Mouse (Mus musculus) G1E (cell line): ENCODE results near the gene Lin7b. TPM values are rescaled to one million over a fixed set of nuclear protein-coding genes. Genes with fewer than 3 reads are reported as not detected.

ENCODE experiments used
- ATAC-seq: 2 replicates; pipeline ENCODE4 v1.8.0; 2016; ENCODE audit warnings: mild to moderate bottlenecking; ENCODE audit not compliant: insufficient number of reproducible peaks, poor library complexity, low FRiP score, severe bottlenecking; ENCODE audit errors: extremely low read depth
- DNase-seq: peaks from one replicate; pipeline ENCODE4 v3.0.0; 2012; ENCODE audit warnings: low spot score
- H3K27me3 ChIP-seq: 2 replicates; pipeline ENCODE4 v1.6.1; 2012; ENCODE audit warnings: mild to moderate bottlenecking, low read length, inconsistent platforms; ENCODE audit not compliant: insufficient read depth
- H3K36me3 ChIP-seq: replicated peaks from 2 replicates; pipeline ENCODE3; 2012; ENCODE audit warnings: mild to moderate bottlenecking, inconsistent platforms
- H3K4me1 ChIP-seq: 2 replicates; pipeline ENCODE4 v1.6.1; 2012; ENCODE audit warnings: low read depth, low read length, inconsistent platforms, mixed read lengths; ENCODE audit not compliant: insufficient read depth
- H3K4me3 ChIP-seq: 2 replicates; pipeline ENCODE4 v1.5.1; 2012; ENCODE audit warnings: low read depth, mild to moderate bottlenecking, inconsistent platforms, low read length, moderate library complexity, mixed read lengths
- H3K9me3 ChIP-seq: replicated peaks from 2 replicates; pipeline ENCODE4 v1.6.1; 2012; ENCODE audit warnings: inconsistent platforms
- CTCF ChIP-seq: IDR thresholded peaks from 2 replicates; pipeline ENCODE4 v1.5.1; 2012; ENCODE audit warnings: low read depth, low read length, inconsistent platforms, mixed read lengths
- GATA1 ChIP-seq: IDR thresholded peaks from 2 replicates; pipeline ENCODE4 v1.6.1; 2012; ENCODE audit warnings: borderline replicate concordance, low read length, inconsistent platforms, mixed read lengths
- GATA2 ChIP-seq: IDR thresholded peaks from 2 replicates; pipeline ENCODE4 v1.6.1; 2012; ENCODE audit warnings: low read depth, low read length, inconsistent platforms, borderline replicate concordance
- POLR2AphosphoS5 ChIP-seq: IDR thresholded peaks from 2 replicates; pipeline ENCODE4 v1.6.1; 2012; ENCODE audit warnings: low read depth, low read length, inconsistent platforms; ENCODE audit not compliant: insufficient replicate concordance
- TAL1 ChIP-seq: conservative IDR thresholded peaks from 2 replicates; pipeline ENCODE4 v1.6.1; 2012; ENCODE audit warnings: low read depth, low read length, inconsistent platforms, mixed read lengths
- polyA plus RNA-seq: library from polyadenylated mRNA; stranded (reverse); fragments of >175 nt; gene quantifications from 2 replicates; pipeline ENCODE4 v1.2.3, GENCODE M21; 2012
- total RNA-seq, 2 experiments: library from RNA; stranded (forward) in 1 of 2; stranded (reverse) in 1 of 2; fragments of 200-1000 nt in 1 of 2; fragments of >200 nt in 1 of 2; fragmentation: Nextera tagmentation in 1 of 2; gene quantifications; 2 replicates each; pipeline ENCODE4 v1.2.3; 2014 to 2017

Gene Lin7b
- total and polyA plus RNA-seq, 3 experiments = 1.1 to 2.0 TPM; not detected in 1

DNA sequence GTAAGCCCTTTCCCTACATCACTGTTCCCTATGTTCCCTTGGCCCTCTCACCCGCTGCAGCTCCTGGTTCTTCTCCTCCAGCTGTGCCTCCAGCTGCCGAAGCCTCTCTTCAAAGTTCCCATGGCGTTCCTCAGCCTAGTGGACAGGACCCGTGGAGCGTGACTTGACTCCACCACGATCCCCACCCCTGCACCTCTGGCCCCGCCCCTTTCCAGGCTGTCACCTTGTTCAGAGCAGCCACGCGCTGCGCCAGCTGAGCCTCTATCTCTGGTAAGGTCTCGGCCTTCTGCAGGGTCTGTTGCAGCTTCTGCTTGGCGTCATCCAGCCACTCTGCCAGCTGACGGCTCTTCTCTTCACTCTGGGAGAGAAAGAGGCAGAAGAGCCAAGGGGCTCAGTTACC lies 14.3 kb downstream of the Lin7b start:
- Histone ChIP-seq H3K27me3 (peaks cover 43% of the 10 kb centered on the region), H3K4me1 (peaks cover 10% of the 10 kb centered on the region), H3K9me3 (no peaks in the 10 kb centered on the region), H3K36me3 (no peaks in the 10 kb centered on the region), H3K4me3 (no peak overlapping the region)
- DNase-seq (no peak), ATAC-seq (no peak)
- TF ChIP-seq CTCF (no peak), GATA1 (no peak), GATA2 (no peak), TAL1 (no peak), POLR2AphosphoS5 (no peak)

DNA sequence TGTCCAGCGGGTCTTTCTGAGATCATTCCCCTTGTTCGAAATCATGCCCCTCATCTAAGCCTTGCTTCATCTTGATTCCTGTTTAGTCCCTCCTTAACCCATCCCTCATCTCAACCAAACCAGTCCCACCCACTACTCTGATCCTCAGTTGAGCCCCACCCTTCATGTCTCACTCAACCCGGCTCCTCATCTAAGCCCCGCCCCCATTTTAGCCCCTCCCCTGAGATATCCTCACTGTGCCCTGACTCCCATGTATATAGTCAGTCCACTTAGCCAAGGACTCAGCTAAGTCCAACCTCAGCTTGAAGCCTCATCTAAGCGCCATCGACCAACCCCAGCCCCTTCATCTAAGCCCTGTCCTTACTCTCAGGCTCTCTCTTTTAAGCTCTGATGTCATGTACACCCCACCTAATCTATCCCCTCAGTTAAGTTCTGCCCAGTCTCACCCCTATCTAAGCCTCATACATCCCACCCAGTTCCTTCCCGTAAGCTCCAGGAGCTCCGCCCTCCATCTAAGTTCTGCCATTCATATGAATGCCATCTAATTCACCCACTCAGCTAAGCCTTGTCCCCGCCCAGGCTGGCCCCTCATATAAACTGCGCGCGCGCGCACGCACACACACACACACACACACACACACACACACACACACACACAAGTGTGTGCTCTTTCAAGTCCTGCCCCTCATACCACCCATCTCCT lies 14.9 kb downstream of the Lin7b start:
- DNase-seq (no peak), ATAC-seq (no peak)
- TF ChIP-seq TAL1 (no peak), POLR2AphosphoS5 (no peak), GATA1 (no peak), CTCF (no peak), GATA2 (no peak)
- Histone ChIP-seq H3K27me3 (peaks cover 49% of the 10 kb centered on the region), H3K4me3 (no peak overlapping the region), H3K36me3 (no peaks in the 10 kb centered on the region), H3K9me3 (no peaks in the 10 kb centered on the region), H3K4me1 (peaks cover 10% of the 10 kb centered on the region)

DNA sequence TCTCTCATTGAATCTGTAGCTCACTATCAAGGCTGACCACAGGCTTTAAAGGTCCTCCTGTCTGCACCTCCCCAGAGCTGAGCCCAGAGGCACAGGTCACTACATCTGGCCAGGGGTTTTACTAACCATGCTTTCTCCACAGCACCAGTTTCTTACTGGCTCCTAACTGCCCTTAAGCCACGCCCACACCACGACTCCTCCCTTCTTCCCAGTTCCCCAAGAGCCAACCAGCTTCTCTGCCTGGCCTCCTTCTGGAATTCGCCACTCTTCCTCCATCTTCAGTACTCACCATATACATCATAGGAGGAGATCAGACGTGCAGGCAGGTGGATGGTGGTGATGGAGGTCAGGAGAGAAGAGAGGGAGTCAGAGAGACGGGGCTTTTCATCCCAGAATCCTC lies 17.3 kb downstream of the Lin7b start:
- peaks cover 6% of the 10 kb centered on the region for H3K4me1 ChIP-seq
- H3K9me3 ChIP-seq = no peaks in the 10 kb centered on the region
- DNase-seq = no peak
- H3K4me3 ChIP-seq = no peak overlapping the region
- TF ChIP-seq TAL1 = no peak
- no peak for TF ChIP-seq GATA2
- no peak for TF ChIP-seq GATA1
- TF ChIP-seq CTCF = no peak
- no peak for TF ChIP-seq POLR2AphosphoS5
- peaks cover 56% of the 10 kb centered on the region for H3K27me3 ChIP-seq
- H3K36me3 ChIP-seq = no peaks in the 10 kb centered on the region
- ATAC-seq = no peak

DNA sequence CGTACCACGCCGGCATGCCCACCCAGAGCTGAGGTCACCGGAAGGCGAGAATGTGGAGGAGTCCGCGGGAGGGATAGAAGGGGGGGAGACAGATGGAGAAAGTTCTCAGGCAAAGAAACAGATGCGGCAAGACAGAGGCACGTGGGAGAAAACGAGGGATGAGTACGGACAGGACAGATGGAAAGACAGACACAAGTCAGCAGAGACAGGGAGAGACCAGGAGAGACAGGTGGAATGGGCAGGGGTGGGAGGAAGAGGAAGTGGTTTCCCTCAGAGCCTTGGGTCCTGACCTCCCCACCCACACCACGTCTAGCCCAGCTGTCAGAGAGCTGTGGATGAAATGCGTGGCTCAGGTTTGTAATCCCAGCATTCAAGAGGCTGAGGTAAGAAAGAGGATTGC lies 23.5 kb downstream of the Lin7b start:
- DNase-seq = no peak

DNA sequence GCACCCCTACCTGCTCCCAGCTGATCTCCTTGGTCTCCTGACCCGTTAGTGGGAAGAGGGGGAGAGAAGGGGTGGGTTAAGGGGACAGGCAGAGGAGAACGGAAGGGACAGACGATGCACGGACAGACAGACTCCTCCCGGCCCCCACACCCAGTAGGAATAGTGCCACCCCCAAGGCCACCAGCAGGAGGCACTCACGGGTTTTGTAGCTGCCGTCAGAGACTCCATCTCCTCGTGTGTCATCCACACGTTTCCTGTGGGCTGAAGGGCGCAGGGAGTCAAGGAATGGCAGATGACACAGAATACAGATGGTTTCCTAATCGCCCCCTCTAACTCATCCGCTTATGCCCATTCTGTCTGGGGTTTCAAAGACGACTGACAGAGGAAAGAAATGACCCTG lies 26.8 kb downstream of the Lin7b start:
- H3K27me3 ChIP-seq = peaks cover 42% of the 10 kb centered on the region
- no peaks in the 10 kb centered on the region for H3K36me3 ChIP-seq
- peaks cover 34% of the 10 kb centered on the region for H3K4me1 ChIP-seq
- ATAC-seq = no peak
- no peak overlapping the region for H3K4me3 ChIP-seq
- no peak for DNase-seq
- TF ChIP-seq GATA1 (no peak), TAL1 (no peak), GATA2 (no peak), CTCF (0 out of 2 replicates have a peak, but pooled peaks have one; percentile 20), POLR2AphosphoS5 (no peak)
- no peaks in the 10 kb centered on the region for H3K9me3 ChIP-seq

More for the DNA sequence above, 23.5 kb downstream of the Lin7b start:
- ATAC-seq = no peak
- Histone ChIP-seq H3K36me3 (no peaks in the 10 kb centered on the region), H3K4me3 (no peak overlapping the region), H3K27me3 (peaks cover 44% of the 10 kb centered on the region), H3K4me1 (peaks cover 12% of the 10 kb centered on the region), H3K9me3 (no peaks in the 10 kb centered on the region)
- TF ChIP-seq TAL1 (no peak), CTCF (no peak), GATA2 (no peak), GATA1 (no peak), POLR2AphosphoS5 (no peak)

DNA sequence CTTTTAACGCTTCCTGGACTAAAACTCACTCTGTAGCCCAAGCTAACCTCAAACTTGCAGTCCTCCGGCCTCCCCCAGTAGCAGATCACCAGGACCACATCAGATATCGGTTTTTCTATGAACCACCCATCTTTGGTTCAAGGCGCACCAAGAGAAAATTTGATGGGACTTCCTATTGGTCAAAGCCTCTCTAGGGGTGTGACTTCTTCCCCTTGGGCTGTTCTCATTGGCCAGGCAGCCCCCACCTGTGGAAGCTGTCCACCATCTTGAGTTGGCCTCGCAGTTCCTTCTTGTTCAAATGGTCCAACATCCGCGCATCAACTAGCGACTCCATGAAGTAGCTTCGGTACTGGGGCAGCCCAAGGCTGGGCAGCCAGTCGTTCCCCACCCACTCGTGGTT lies 28.3 kb downstream of the Lin7b start:
- DNase-seq (no peak), ATAC-seq (no peak)
- H3K36me3 ChIP-seq = no peaks in the 10 kb centered on the region
- peaks cover 42% of the 10 kb centered on the region for H3K4me1 ChIP-seq
- no peak overlapping the region for H3K4me3 ChIP-seq
- TF ChIP-seq GATA2 = no peak
- TF ChIP-seq TAL1 = no peak
- TF ChIP-seq POLR2AphosphoS5 = no peak
- no peak for TF ChIP-seq CTCF
- TF ChIP-seq GATA1 = no peak
- H3K9me3 ChIP-seq = no peaks in the 10 kb centered on the region
- H3K27me3 ChIP-seq = peaks cover 44% of the 10 kb centered on the region
